Mouse (Mus musculus) frontal cortex, postnatal 36 days (tissue): ENCODE results near the gene Ankrd55.

Experiments
- DNase-seq, 2 experiments: peaks; one replicate each; pipeline ENCODE4 v3.0.0; 2022; ENCODE audit warnings: low spot score in 2 of 2

Ankrd55 gene

GRCm38 (mm10) chr13:112343628-112344009, 55.4 kb downstream of the Ankrd55 start:
- DNase-seq = no peak

GRCm38 (mm10) chr13:112344270-112344864, 56.1 kb downstream of the Ankrd55 start:
- DNase-seq = no peak

GRCm38 (mm10) chr13:112345542-112345941, 57.3 kb downstream of the Ankrd55 start:
- DNase-seq = no peak

- DNase-seq = no peak
These were observed 57.8 kb downstream of the Ankrd55 start for GRCm38 (mm10) chr13:112346031-112346430.

- no peak for DNase-seq
These were observed 58.5 kb downstream of the Ankrd55 start for GRCm38 (mm10) chr13:112346659-112347142.

- no peak for DNase-seq
These were observed 60.0 kb downstream of the Ankrd55 start for GRCm38 (mm10) chr13:112348250-112348649.

- DNase-seq = no peak
These were observed 60.7 kb downstream of the Ankrd55 start for GRCm38 (mm10) chr13:112348896-112349484.

- DNase-seq = no peak
These were observed 61.2 kb downstream of the Ankrd55 start for GRCm38 (mm10) chr13:112349500-112349899.

GRCm38 (mm10) chr13:112351943-112352342, 63.7 kb downstream of the Ankrd55 start:
- DNase-seq = no peak

- no peak for DNase-seq
These were observed 66.0 kb downstream of the Ankrd55 start for GRCm38 (mm10) chr13:112354109-112354867.

GRCm38 (mm10) chr13:112354958-112355357, 66.7 kb downstream of the Ankrd55 start:
- DNase-seq = no peak

- no peak for DNase-seq
These were observed 67.7 kb downstream of the Ankrd55 start for GRCm38 (mm10) chr13:112355794-112356486.

GRCm38 (mm10) chr13:112361575-112361974, 73.3 kb downstream of the Ankrd55 start:
- DNase-seq = no peak

- no peak for DNase-seq
These were observed 75.0 kb downstream of the Ankrd55 start for GRCm38 (mm10) chr13:112363218-112363617.

GRCm38 (mm10) chr13:112363746-112364145, 75.5 kb downstream of the Ankrd55 start:
- no peak for DNase-seq

- no peak for DNase-seq
These were observed 76.4 kb downstream of the Ankrd55 start for GRCm38 (mm10) chr13:112364698-112365097.

GRCm38 (mm10) chr13:112365303-112365702, 77.1 kb downstream of the Ankrd55 start:
- no peak for DNase-seq

GRCm38 (mm10) chr13:112365762-112366161, 77.5 kb downstream of the Ankrd55 start:
- DNase-seq = no peak

GRCm38 (mm10) chr13:112366321-112367029, 78.2 kb downstream of the Ankrd55 start:
- no peak for DNase-seq

- no peak for DNase-seq
These were observed 83.5 kb downstream of the Ankrd55 start for GRCm38 (mm10) chr13:112371729-112372128.

- DNase-seq = no peak
These were observed 87.5 kb downstream of the Ankrd55 start for GRCm38 (mm10) chr13:112375766-112376165.
